Mouse (Mus musculus): ENCODE data around the gene Ska3. TPM values are rescaled to one million over a fixed set of nuclear protein-coding genes. Genes with fewer than 3 reads are reported as not detected.

The Ska3 gene
- total RNA-seq, 1 experiment: 19.1 TPM

DNA sequence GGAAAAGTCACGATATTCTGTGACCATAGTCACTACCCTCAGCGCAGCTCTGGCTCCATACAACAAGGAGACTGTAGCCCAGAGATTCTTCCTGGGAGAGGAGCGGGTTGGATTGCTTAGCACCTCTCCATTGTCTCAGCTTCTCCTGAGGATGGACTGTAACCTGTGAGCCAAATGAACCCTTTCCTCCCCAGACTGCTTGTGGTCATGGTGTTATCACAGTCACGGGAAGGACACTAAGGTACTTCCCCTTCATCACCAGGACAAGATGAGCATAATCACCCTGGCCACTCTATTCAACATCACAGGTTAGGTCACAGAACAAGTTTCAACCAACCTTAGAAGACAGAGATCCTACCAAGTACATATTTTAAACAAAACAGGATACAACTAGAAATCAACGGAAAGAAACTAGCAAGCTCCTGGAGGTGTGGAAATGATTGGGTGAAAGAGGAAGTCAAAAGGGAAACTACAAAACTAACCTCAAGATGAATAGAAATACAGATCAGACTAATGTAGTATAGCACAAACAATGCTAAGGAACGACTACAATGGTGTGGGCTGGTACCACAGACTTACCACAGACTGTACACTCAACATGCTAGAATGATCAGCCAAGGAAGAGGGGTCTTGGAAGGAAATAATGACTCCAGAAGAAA, 53.7 kb downstream of the Ska3 start:
- TF ChIP-seq MAFK (IDR thresholded peaks at IDR 0.05; ENCODE audit: insufficient read depth, low read depth, low read length) (no peak), HCFC1 (IDR thresholded peaks at IDR 0.05; ENCODE audit: borderline replicate concordance, insufficient read depth, low read length) (no peak), CHD2 (IDR thresholded peaks at IDR 0.05; ENCODE audit: low read depth, low read length) (no peak), ZC3H11A (IDR thresholded peaks at IDR 0.05; ENCODE audit: borderline replicate concordance, low read depth, low read length) (no peak), ZNF384 (IDR thresholded peaks at IDR 0.05; ENCODE audit: low read depth, low read length) (no peak)
- 0 out of 4 replicates have a peak, but pooled peaks cover 0 to 2% of the 10 kb centered on the region in 2 experiments for H3K4me1 ChIP-seq (ENCODE audit: control insufficient read depth in 2 of 2, insufficient read depth in 2 of 2, low read length in 2 of 2, poor library complexity in 1 of 2)
- H3K27ac ChIP-seq (ENCODE audit: insufficient read depth, low read depth, low read length, poor library complexity, severe bottlenecking): no peak overlapping the region
- no peaks in the 10 kb centered on the region for H3K36me3 ChIP-seq (ENCODE audit: control insufficient read depth, insufficient read depth, low read length, poor library complexity, severe bottlenecking)
- H3K9me3 ChIP-seq (ENCODE audit: control insufficient read depth, insufficient read depth, low read depth, low read length): no peaks in the 10 kb centered on the region
- H3K4me3 ChIP-seq (ENCODE audit: insufficient read depth in 1 of 2, low read depth in 1 of 2, low read length in 2 of 2, poor library complexity in 1 of 2, severe bottlenecking in 1 of 2): no peak overlapping the region
- in situ Hi-C loops (cut with MboI; ENCODE audit: low sequenced_read_pairs in 2 of 2, unreplicated experiment in 2 of 2): no loop called here
- DNase-seq (ENCODE audit: low read depth, low spot score): no peak
- H3K9ac ChIP-seq (ENCODE audit: insufficient read depth, low read depth, low read length, poor library complexity, severe bottlenecking): no peak overlapping the region

DNA sequence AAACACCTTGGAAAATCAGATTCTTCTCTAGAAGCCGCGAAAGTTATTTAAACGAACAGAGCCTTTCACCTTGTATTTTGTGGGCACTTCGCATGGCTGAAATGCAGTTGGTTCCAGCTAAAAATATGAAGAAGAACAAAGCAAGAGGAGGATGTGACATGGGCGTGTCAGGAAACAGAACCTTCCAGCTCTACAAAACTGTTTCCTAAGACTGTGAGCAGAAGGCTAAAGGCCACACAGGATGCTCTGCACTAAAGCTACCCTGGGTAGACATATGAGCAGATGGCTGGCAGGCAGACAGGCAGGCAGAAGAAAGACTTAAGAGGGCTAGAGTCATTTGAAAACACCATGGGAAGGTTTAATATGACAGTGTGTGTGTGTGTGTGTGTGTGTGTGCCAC, 56.9 kb downstream of the Ska3 start:
- H3K27ac ChIP-seq (ENCODE audit: insufficient read depth, low read depth, low read length, poor library complexity, severe bottlenecking): no peak overlapping the region
- no peak for DNase-seq (ENCODE audit: low read depth, low spot score)
- no peak overlapping the region for H3K9ac ChIP-seq (ENCODE audit: insufficient read depth, low read depth, low read length, poor library complexity, severe bottlenecking)
- H3K4me3 ChIP-seq (ENCODE audit: insufficient read depth in 1 of 2, low read depth in 1 of 2, low read length in 2 of 2, poor library complexity in 1 of 2, severe bottlenecking in 1 of 2): no peak overlapping the region
- H3K36me3 ChIP-seq (ENCODE audit: control insufficient read depth, insufficient read depth, low read length, poor library complexity, severe bottlenecking): no peaks in the 10 kb centered on the region
- in situ Hi-C loops (cut with MboI; ENCODE audit: low sequenced_read_pairs in 2 of 2, unreplicated experiment in 2 of 2): no loop called here
- H3K4me1 ChIP-seq (ENCODE audit: control insufficient read depth in 2 of 2, insufficient read depth in 2 of 2, low read length in 2 of 2, poor library complexity in 1 of 2): 0 out of 4 replicates have a peak, but pooled peaks cover 0 to 2% of the 10 kb centered on the region in 2 experiments
- TF ChIP-seq ZC3H11A (IDR thresholded peaks at IDR 0.05; ENCODE audit: borderline replicate concordance, low read depth, low read length) (no peak), ZNF384 (IDR thresholded peaks at IDR 0.05; ENCODE audit: low read depth, low read length) (no peak), CHD2 (IDR thresholded peaks at IDR 0.05; ENCODE audit: low read depth, low read length) (no peak), HCFC1 (IDR thresholded peaks at IDR 0.05; ENCODE audit: borderline replicate concordance, insufficient read depth, low read length) (no peak), MAFK (IDR thresholded peaks at IDR 0.05; ENCODE audit: insufficient read depth, low read depth, low read length) (no peak)
- no peaks in the 10 kb centered on the region for H3K9me3 ChIP-seq (ENCODE audit: control insufficient read depth, insufficient read depth, low read depth, low read length)

DNA sequence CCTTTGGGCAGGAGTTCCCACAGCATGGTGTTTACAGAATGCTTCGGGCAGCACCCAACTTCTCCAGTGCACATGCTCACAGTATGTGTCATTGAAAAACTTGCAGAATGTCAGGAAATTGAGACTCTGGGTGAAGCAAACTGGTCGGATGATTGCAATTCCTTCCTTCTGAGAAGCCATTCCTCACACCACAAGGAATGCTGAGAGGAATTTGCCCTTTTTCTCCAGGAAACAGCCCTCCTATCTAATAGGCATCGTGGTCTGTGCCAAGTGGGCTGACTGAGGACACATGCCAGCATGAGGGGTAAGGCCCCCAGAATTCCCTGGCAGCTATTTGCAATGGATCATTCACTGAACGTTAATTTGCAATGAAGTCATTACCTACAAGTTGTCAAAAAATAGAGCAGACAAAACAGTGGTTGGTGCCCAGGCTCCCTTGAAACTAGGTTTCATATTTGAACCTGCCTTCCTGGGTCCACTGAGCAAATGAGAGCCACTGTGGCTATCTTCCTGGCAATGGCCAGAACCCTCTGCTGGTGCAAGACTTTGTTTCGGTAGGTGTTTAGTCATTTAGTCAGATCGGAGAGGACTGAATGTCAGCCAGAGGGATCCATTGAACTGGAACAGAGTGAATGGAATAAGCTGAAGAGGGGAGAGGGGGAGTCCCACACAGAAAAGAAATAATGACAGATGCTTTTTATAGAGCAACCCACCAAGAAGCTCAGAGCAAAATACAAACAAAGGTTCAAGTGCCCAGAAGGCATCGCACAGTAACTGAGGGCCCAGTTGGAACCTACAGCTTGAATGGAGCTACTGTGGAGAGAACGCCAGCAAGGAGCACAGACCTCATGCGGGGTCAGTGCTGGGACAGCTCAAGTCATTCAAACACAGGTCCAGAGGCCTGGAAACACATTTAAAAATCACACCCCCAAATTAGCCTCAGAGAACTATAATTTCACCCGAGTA, 65.3 kb downstream of the Ska3 start:
- Histone ChIP-seq H3K9ac (ENCODE audit: insufficient read depth, low read depth, low read length, poor library complexity, severe bottlenecking) (no peak overlapping the region), H3K4me3 (ENCODE audit: insufficient read depth in 1 of 2, low read depth in 1 of 2, low read length in 2 of 2, poor library complexity in 1 of 2, severe bottlenecking in 1 of 2) (no peak overlapping the region), H3K27ac (ENCODE audit: insufficient read depth, low read depth, low read length, poor library complexity, severe bottlenecking) (no peak overlapping the region), H3K4me1 (ENCODE audit: control insufficient read depth in 2 of 2, insufficient read depth in 2 of 2, low read length in 2 of 2, poor library complexity in 1 of 2) (peaks cover 0 to 3% of the 10 kb centered on the region in 2 experiments; a peak in 1 of 4 replicates), H3K9me3 (ENCODE audit: control insufficient read depth, insufficient read depth, low read depth, low read length) (no peaks in the 10 kb centered on the region), H3K36me3 (ENCODE audit: control insufficient read depth, insufficient read depth, low read length, poor library complexity, severe bottlenecking) (no peaks in the 10 kb centered on the region)
- TF ChIP-seq ZC3H11A (IDR thresholded peaks at IDR 0.05; ENCODE audit: borderline replicate concordance, low read depth, low read length) (no peak), CHD2 (IDR thresholded peaks at IDR 0.05; ENCODE audit: low read depth, low read length) (no peak), MAFK (IDR thresholded peaks at IDR 0.05; ENCODE audit: insufficient read depth, low read depth, low read length) (no peak), ZNF384 (IDR thresholded peaks at IDR 0.05; ENCODE audit: low read depth, low read length) (no peak), HCFC1 (IDR thresholded peaks at IDR 0.05; ENCODE audit: borderline replicate concordance, insufficient read depth, low read length) (no peak)
- in situ Hi-C loops (cut with MboI; ENCODE audit: low sequenced_read_pairs in 2 of 2, unreplicated experiment in 2 of 2): no loop called here
- DNase-seq (ENCODE audit: low read depth, low spot score): no peak

- Histone ChIP-seq H3K27ac (ENCODE audit: insufficient read depth, low read depth, low read length, poor library complexity, severe bottlenecking) (no peak within 1 kb of the TSS), H3K4me3 (ENCODE audit: insufficient read depth in 1 of 2, low read depth in 1 of 2, low read length in 2 of 2, poor library complexity in 1 of 2, severe bottlenecking in 1 of 2) (no peak within 1 kb of the TSS), H3K9me3 (ENCODE audit: control insufficient read depth, insufficient read depth, low read depth, low read length) (no peaks in the 10 kb centered on the region), H3K9ac (ENCODE audit: insufficient read depth, low read depth, low read length, poor library complexity, severe bottlenecking) (no peak within 1 kb of the TSS), H3K4me1 (ENCODE audit: control insufficient read depth in 2 of 2, insufficient read depth in 2 of 2, low read length in 2 of 2, poor library complexity in 1 of 2) (peaks cover 0 to 3% of the 10 kb centered on the region in 2 experiments; a peak in 1 of 4 replicates), H3K36me3 (ENCODE audit: control insufficient read depth, insufficient read depth, low read length, poor library complexity, severe bottlenecking) (no peaks in the 10 kb centered on the region)
- in situ Hi-C loops (cut with MboI; ENCODE audit: low sequenced_read_pairs in 2 of 2, unreplicated experiment in 2 of 2): no loop called here
- TF ChIP-seq HCFC1 (IDR thresholded peaks at IDR 0.05; ENCODE audit: borderline replicate concordance, insufficient read depth, low read length) (no peak), ZC3H11A (IDR thresholded peaks at IDR 0.05; ENCODE audit: borderline replicate concordance, low read depth, low read length) (no peak), ZNF384 (IDR thresholded peaks at IDR 0.05; ENCODE audit: low read depth, low read length) (no peak), MAFK (IDR thresholded peaks at IDR 0.05; ENCODE audit: insufficient read depth, low read depth, low read length) (no peak), CHD2 (IDR thresholded peaks at IDR 0.05; ENCODE audit: low read depth, low read length) (no peak)
- DNase-seq (ENCODE audit: low read depth, low spot score): no peak
Measured at GRCm38 (mm10) chr14:57758237-57758636, 67.7 kb downstream of the Ska3 start, which contains the start of gene Lats2. Gene Lats2, minus strand, starts transcription at chr14:57758388.

Other genes starting within 250 kb of the Ska3 start
- 42.2 and 79.2 TPM in 2 replicates for gene Xpo4, start 160.8 kb downstream of the Ska3 start, total RNA-seq (2012; rRNA removed)
- gene Gm49361, start 80.1 kb downstream of the Ska3 start, total RNA-seq (2012; rRNA removed): not detected in 2 replicates
- 6.1 and 9.1 TPM in 2 replicates for gene Lats2, start 67.8 kb downstream of the Ska3 start, total RNA-seq (2012; rRNA removed)
- 117 and 169 TPM in 2 replicates for gene Sap18, start 28.0 kb downstream of the Ska3 start, total RNA-seq (2012; rRNA removed)
- 67.8 and 149 TPM in 2 replicates for gene Mrpl57, start within 50 bp of the Ska3 start, total RNA-seq (2012; rRNA removed)
- 22.7 and 35.1 TPM in 2 replicates for gene Zdhhc20, start 64.1 kb upstream of the Ska3 start, total RNA-seq (2012; rRNA removed)
- 7.6 and 7.9 TPM in 2 replicates for gene Micu2, start 173.1 kb upstream of the Ska3 start, total RNA-seq (2012; rRNA removed)
- gene Fgf9, start 244.4 kb upstream of the Ska3 start, total RNA-seq (2012; rRNA removed): not detected in 2 replicates

Data from ES-E14 (cell line).